Mouse (Mus musculus): ENCODE results near the gene Ak4. TPM values are rescaled to one million over a fixed set of nuclear protein-coding genes. Genes with fewer than 3 reads are reported as not detected.
A peak's percentile ranks its signal among the peaks of the same experiment; 100 is the strongest.

The Ak4 gene
- polyA plus RNA-seq, 1 experiment from 2014 or later, result 21.1 TPM

DNA sequence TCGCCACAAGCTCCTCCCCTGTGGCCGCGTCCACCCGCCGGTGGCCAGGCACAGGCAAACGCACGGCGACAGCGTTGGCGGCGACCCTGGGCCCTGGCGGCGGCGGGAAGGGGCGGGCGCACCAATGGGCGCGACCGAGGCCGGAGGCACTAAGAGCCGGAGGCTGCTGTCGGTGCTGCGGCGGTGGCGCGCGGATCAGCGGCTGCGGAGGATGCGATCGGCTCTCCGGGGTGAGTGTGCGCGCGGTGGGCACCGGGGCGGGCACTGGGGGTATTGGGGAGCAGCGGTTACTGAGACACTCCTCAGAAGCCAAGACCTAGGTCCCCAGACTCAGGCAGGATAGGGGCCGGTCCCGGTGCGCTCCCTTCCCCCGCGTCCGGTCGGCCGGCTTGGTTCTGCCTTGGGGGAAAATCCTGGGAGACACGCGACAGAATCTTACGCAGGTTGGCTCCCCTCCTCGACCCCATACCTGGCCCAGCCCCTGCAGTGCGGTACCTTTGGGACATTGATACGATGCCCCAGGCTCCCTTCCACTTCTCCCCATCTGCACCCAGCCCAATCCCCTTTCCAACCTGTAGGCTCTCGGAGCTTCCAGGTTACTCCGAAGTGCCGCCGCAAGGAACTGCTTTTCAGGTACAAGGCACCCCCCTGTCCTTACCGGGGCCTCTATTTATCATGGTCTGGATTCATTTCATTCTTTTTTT lies 77.6 kb downstream of the Ak4 start, which contains the start of gene Dnajc6:
Dnajc6 (plus strand) TSS at position 115 of the 704 bp plus-strand sequence.
- ATAC-seq (ENCODE audit: low read depth), result peak; percentile 45; the same call in 1 of the 2 replicates
- H3K27me3 ChIP-seq (ENCODE audit: control insufficient read depth, insufficient read depth, low read depth, low read length), result peaks cover 28% of the 10 kb centered on the region
- no peaks in the 10 kb centered on the region for H3K36me3 ChIP-seq (ENCODE audit: control insufficient read depth, insufficient read depth, low read length)
- H3K4me3 ChIP-seq (ENCODE audit: low read length), result peak within 1 kb of the TSS; percentile 61
- peaks cover 13% of the 10 kb centered on the region; the same call in 1 of the 2 replicates for H3K4me1 ChIP-seq (replicated peaks; ENCODE audit: control insufficient read depth, insufficient read depth, low read length)
- peak within 1 kb of the TSS; percentile 98 for H3K4me2 ChIP-seq (ENCODE audit: low read depth, low read length)
- H3K27ac ChIP-seq (ENCODE audit: low read length), result no peak within 1 kb of the TSS
- WGBS, result under 1% methylated on average over 35 of the region's 57 CpGs
- H3K9me3 ChIP-seq (ENCODE audit: control insufficient read depth, low read length), result no peaks in the 10 kb centered on the region
- H3K9ac ChIP-seq (ENCODE audit: low read length), result peak within 1 kb of the TSS; percentile 57

DNA sequence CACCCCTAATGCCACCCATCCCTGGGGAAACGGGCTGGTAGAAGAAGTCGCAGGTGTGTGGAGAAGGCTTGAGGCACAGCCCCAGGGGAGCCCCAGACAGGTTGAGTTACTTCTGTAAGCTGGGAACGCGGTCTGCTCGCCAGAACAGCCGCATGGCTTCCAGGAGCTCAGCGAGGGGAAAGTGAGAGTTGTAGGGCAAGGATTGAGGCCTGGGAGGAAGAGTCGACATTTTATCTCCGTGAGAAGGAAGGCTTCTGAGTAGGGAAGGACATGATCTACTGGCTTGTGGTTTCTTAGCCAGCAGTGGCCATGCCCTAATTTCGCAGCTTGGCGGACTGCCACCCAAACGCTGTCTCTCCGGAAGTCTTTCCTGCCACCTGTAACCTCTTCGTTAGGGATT lies 78.3 kb downstream of the Ak4 start:
- ATAC-seq (ENCODE audit: low read depth), result no peak
- H3K9ac ChIP-seq (ENCODE audit: low read length), result no peak overlapping the region

DNA sequence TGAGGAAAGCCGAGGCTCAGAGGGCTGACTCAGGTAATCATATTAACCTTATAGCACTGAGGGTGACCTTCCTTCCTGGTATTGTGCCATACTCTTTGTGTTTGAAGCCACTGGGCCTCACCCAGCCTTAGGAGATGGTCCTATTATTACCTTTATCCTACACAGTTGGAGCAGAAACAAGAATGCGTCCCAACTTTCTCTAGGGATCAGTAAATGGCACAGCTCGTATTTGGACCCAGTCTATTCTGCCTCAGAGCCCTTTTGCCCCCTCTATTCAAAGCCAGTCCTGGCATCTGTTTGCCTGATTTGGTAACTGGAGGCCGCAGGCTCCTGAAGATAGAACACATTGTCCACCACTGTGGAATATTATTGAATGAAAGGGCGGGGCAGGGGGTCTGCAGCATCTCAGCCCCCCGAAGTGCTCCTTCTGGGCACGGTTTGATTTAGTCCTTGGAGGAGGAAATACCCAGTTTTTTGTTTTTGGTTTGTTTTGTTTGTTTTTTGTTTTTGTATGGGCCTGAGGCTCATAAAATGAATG lies 85.5 kb downstream of the Ak4 start:
- 75% methylated on average over 7 of the region's 7 CpGs for WGBS
- no peak overlapping the region for H3K9ac ChIP-seq (ENCODE audit: low read length)
- no peak overlapping the region for H3K4me2 ChIP-seq (ENCODE audit: low read depth, low read length)
- no peaks in the 10 kb centered on the region for H3K9me3 ChIP-seq (ENCODE audit: control insufficient read depth, low read length)
- no peak for ATAC-seq (ENCODE audit: low read depth)
- no peak overlapping the region for H3K27ac ChIP-seq (ENCODE audit: low read length)
- H3K4me3 ChIP-seq (ENCODE audit: low read length), result no peak overlapping the region
- peaks cover 7% of the 10 kb centered on the region; the same call in 1 of the 2 replicates for H3K27me3 ChIP-seq (ENCODE audit: control insufficient read depth, insufficient read depth, low read depth, low read length)
- no peaks in the 10 kb centered on the region for H3K36me3 ChIP-seq (ENCODE audit: control insufficient read depth, insufficient read depth, low read length)
- H3K4me1 ChIP-seq (replicated peaks; ENCODE audit: control insufficient read depth, insufficient read depth, low read length), result peaks cover 6% of the 10 kb centered on the region

More for the DNA sequence above, 78.3 kb downstream of the Ak4 start:
- Histone ChIP-seq H3K4me1 (replicated peaks; ENCODE audit: control insufficient read depth, insufficient read depth, low read length) (peaks cover 13% of the 10 kb centered on the region; the same call in 1 of the 2 replicates), H3K36me3 (ENCODE audit: control insufficient read depth, insufficient read depth, low read length) (no peaks in the 10 kb centered on the region), H3K27me3 (ENCODE audit: control insufficient read depth, insufficient read depth, low read depth, low read length) (peaks cover 28% of the 10 kb centered on the region), H3K9me3 (ENCODE audit: control insufficient read depth, low read length) (no peaks in the 10 kb centered on the region), H3K4me3 (ENCODE audit: low read length) (peak overlapping the region; percentile 61), H3K27ac (ENCODE audit: low read length) (no peak overlapping the region), H3K4me2 (ENCODE audit: low read depth, low read length) (peak overlapping the region; percentile 98)
- WGBS, result 3% methylated on average over 14 of the region's 14 CpGs

DNA sequence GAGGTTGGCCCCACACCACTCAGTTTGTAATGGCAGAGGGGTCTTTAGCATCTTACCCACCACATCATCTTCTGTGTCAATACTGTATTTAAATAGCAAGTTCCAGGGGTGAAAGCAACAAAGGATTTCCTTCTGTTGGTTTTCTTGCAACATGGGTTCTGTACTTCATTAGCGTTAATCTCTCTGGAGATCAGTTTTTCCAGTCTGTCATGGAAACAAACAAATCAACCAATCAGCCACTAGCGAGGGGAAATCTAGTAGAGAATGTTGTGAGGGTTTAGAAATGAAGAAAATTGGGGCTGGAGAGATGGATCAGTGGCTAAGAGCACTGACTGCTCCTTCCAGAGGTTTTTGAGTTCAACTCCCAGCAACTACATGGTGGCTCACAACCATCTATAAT lies 86.9 kb downstream of the Ak4 start:
- no peak for ATAC-seq (ENCODE audit: low read depth)
- Histone ChIP-seq H3K27me3 (ENCODE audit: control insufficient read depth, insufficient read depth, low read depth, low read length) (peaks cover 9% of the 10 kb centered on the region; the same call in 1 of the 2 replicates), H3K4me2 (ENCODE audit: low read depth, low read length) (no peak overlapping the region), H3K4me3 (ENCODE audit: low read length) (no peak overlapping the region), H3K36me3 (ENCODE audit: control insufficient read depth, insufficient read depth, low read length) (no peaks in the 10 kb centered on the region), H3K4me1 (replicated peaks; ENCODE audit: control insufficient read depth, insufficient read depth, low read length) (peaks cover 6% of the 10 kb centered on the region), H3K9ac (ENCODE audit: low read length) (no peak overlapping the region), H3K27ac (ENCODE audit: low read length) (no peak overlapping the region), H3K9me3 (ENCODE audit: control insufficient read depth, low read length) (no peaks in the 10 kb centered on the region)
- 61% methylated on average over 2 of the region's 2 CpGs for WGBS

DNA sequence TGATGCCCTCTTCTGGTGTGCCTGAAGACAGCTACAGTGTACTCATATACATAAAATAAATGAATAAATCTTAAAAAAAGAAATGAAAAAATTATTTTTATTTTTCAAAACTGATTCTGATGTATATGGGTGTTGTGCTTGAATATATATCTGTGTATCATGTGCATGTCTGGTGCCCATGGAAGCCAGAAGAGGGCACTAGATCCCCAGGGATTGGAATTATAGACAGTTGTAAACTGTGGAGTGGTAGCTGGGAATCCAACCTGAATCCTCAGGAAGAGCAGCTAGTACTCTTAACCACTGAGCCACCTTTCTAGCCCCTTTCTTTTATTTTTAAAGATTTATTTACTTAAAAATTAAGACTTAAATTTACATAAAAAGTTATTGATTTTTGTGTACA lies 87.3 kb downstream of the Ak4 start:
- H3K27ac ChIP-seq (ENCODE audit: low read length), result no peak overlapping the region
- no peak overlapping the region for H3K4me2 ChIP-seq (ENCODE audit: low read depth, low read length)
- H3K4me3 ChIP-seq (ENCODE audit: low read length), result no peak overlapping the region
- H3K9ac ChIP-seq (ENCODE audit: low read length), result no peak overlapping the region
- no peaks in the 10 kb centered on the region for H3K9me3 ChIP-seq (ENCODE audit: control insufficient read depth, low read length)
- no peak for ATAC-seq (ENCODE audit: low read depth)
- peaks cover 9% of the 10 kb centered on the region; the same call in 1 of the 2 replicates for H3K27me3 ChIP-seq (ENCODE audit: control insufficient read depth, insufficient read depth, low read depth, low read length)
- peaks cover 6% of the 10 kb centered on the region for H3K4me1 ChIP-seq (replicated peaks; ENCODE audit: control insufficient read depth, insufficient read depth, low read length)
- H3K36me3 ChIP-seq (ENCODE audit: control insufficient read depth, insufficient read depth, low read length), result no peaks in the 10 kb centered on the region

DNA sequence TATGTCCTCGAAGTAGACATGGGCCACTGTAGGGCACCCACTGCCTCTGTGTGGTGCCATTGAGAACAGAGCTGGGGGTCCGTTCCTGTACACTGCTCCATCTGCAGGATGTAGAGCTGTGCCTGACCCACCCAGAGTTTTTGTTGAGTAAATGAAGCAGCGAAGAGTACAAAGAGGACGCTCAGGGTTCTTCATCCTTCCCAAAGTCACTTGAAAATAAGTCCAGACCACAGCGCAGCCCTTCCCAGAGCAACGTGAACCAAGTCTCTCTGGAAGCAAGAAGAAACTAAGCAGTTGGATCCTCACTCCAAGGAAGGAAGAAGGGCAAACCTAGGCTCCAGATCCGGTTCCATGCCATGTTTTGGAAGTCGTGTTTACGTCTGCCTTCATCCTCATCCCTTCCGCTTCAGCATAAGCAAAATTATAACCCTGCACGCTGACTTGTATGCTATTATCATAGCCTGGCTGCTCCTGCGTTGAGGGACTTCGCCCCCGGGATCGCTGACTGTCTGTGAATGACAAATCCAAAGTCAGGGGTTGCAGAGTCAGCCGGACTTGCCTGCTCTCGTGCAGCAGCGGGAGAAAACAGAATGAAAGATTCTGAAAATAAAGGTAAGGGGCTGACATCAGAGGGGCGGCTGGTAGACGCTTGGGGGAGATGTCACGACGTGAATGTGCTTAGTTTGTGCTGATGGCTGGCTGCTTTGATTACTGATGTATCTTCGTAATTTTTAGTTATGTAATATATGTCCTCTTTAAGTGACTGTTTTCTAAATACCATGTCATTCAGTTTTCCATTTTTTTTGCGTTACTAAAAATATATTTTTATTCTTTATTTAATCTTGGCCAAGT lies 88.7 kb downstream of the Ak4 start:
- peak overlapping the region; percentile 43 for H3K4me3 ChIP-seq (ENCODE audit: low read length)
- ATAC-seq (ENCODE audit: low read depth), result no peak
- 10% methylated on average over 24 of the region's 24 CpGs for WGBS
- no peak overlapping the region for H3K27ac ChIP-seq (ENCODE audit: low read length)
- H3K9me3 ChIP-seq (ENCODE audit: control insufficient read depth, low read length), result no peaks in the 10 kb centered on the region
- peaks cover 6% of the 10 kb centered on the region for H3K4me1 ChIP-seq (replicated peaks; ENCODE audit: control insufficient read depth, insufficient read depth, low read length)
- peaks cover 9% of the 10 kb centered on the region; the same call in 1 of the 2 replicates for H3K27me3 ChIP-seq (ENCODE audit: control insufficient read depth, insufficient read depth, low read depth, low read length)
- no peaks in the 10 kb centered on the region for H3K36me3 ChIP-seq (ENCODE audit: control insufficient read depth, insufficient read depth, low read length)
- H3K9ac ChIP-seq (ENCODE audit: low read length), result peak overlapping the region; percentile 19
- peak overlapping the region; percentile 60 for H3K4me2 ChIP-seq (ENCODE audit: low read depth, low read length)

DNA sequence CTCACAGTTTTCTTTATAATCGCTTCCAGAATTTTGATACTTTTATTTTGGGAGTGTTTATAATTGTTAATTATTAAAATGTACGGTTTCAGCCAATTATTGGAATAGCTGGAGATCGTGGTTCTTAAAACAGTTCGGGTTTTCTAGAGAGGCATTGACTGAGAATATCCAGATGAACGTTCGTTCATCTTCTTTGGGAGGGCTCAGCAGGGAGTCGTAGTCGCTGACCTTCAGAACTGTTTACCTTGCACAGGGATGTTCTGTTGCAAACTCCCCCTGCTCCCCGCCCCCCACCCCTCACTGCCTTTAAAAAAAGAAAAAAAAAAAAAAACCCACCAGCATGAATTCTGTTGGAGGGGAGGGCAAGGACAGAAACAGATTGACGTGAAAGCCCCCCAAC lies 89.4 kb downstream of the Ak4 start:
- Histone ChIP-seq H3K4me1 (replicated peaks; ENCODE audit: control insufficient read depth, insufficient read depth, low read length) (peaks cover 6% of the 10 kb centered on the region), H3K4me2 (ENCODE audit: low read depth, low read length) (peak overlapping the region; percentile 51), H3K36me3 (ENCODE audit: control insufficient read depth, insufficient read depth, low read length) (no peaks in the 10 kb centered on the region), H3K9me3 (ENCODE audit: control insufficient read depth, low read length) (no peaks in the 10 kb centered on the region), H3K27ac (ENCODE audit: low read length) (no peak overlapping the region), H3K27me3 (ENCODE audit: control insufficient read depth, insufficient read depth, low read depth, low read length) (peaks cover 9% of the 10 kb centered on the region; the same call in 1 of the 2 replicates), H3K4me3 (ENCODE audit: low read length) (peak overlapping the region; percentile 22), H3K9ac (ENCODE audit: low read length) (peak overlapping the region; percentile 8)
- 2% methylated on average over 10 of the region's 10 CpGs for WGBS
- no peak for ATAC-seq (ENCODE audit: low read depth)

DNA sequence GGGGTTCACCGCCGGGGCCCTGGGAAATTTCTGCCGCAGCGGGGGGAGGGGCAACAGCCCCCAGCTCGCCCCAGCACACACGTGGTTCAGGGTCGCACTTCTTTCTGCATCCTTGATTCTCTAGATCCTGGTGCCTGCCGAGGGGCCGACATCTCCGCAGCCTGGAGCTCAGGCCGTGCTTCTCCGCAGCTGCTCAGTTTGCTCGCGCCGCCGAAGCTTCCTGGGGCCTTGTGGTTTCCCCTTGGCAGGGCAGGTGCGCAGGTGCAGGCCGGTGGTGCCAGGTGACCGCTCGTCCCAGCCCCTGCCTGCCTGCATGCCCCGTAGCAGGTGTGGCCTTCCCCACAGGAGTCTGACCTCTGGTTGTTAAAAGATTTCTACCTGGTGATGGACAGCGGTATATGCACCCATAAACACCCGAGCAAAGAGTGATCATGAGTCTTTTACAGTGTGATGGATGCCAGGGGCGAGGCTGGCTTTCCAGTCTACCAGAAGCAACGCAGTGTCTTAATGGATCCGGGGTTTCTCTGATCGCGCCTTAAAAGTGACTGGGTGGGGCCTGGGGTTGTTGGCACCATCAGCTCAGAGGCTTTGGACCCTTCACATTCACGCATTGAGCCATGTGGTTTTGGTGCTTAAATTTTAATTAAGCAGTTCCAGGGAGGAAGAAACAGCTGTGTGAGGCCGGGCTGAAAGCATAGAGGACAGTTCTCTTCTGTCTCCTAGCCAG lies 89.9 kb downstream of the Ak4 start:
- H3K4me3 ChIP-seq (ENCODE audit: low read length), result peak overlapping the region; percentile 22
- H3K27ac ChIP-seq (ENCODE audit: low read length), result no peak overlapping the region
- peak overlapping the region; percentile 8 for H3K9ac ChIP-seq (ENCODE audit: low read length)
- no peaks in the 10 kb centered on the region for H3K9me3 ChIP-seq (ENCODE audit: control insufficient read depth, low read length)
- H3K36me3 ChIP-seq (ENCODE audit: control insufficient read depth, insufficient read depth, low read length), result no peaks in the 10 kb centered on the region
- peaks cover 9% of the 10 kb centered on the region; the same call in 1 of the 2 replicates for H3K27me3 ChIP-seq (ENCODE audit: control insufficient read depth, insufficient read depth, low read depth, low read length)
- peak; percentile 49; the same call in 1 of the 2 replicates for ATAC-seq (ENCODE audit: low read depth)
- 7% methylated on average over 30 of the region's 30 CpGs for WGBS
- H3K4me1 ChIP-seq (replicated peaks; ENCODE audit: control insufficient read depth, insufficient read depth, low read length), result peaks cover 6% of the 10 kb centered on the region
- H3K4me2 ChIP-seq (ENCODE audit: low read depth, low read length), result peak overlapping the region; percentile 51

All from lung, embryonic 16.5 days (tissue).